Mouse (Mus musculus) cerebellum, adult 2 months (tissue): ENCODE results near the gene Ifi47.

ENCODE experiments used
- CTCF ChIP-seq: fragments of 200-500 bp; IDR thresholded peaks from 2 replicates; pipeline ENCODE4 v1.5.1; 2011; ENCODE audit warnings: low read depth, mild to moderate bottlenecking, control low read depth, low read length, moderate library complexity, borderline replicate concordance; ENCODE audit not compliant: insufficient read depth
- POLR2A ChIP-seq: fragments of 200-500 bp; IDR thresholded peaks from 2 replicates; pipeline ENCODE4 v1.6.1; 2011; ENCODE audit warnings: low read length, control low read depth, borderline replicate concordance; ENCODE audit not compliant: insufficient read depth

GRCm38 (mm10) chr11:49083808-49084207 lies 7.4 kb downstream of the Ifi47 start:
- TF ChIP-seq CTCF = no peak
- TF ChIP-seq POLR2A = no peak
